Mouse (Mus musculus): ENCODE data around the gene Pold4. TPM values are rescaled to one million over a fixed set of nuclear protein-coding genes. Genes with fewer than 3 reads are reported as not detected.
A peak's percentile ranks its signal among the peaks of the same experiment; 100 is the strongest.

The Pold4 gene
- polyA plus RNA-seq, 1 experiment from 2014 or later: 28.2 TPM

GRCm38 (mm10) chr19:4202149-4202548, 29.6 kb upstream of the Pold4 start:
- Histone ChIP-seq H3K4me1 (ENCODE audit: control insufficient read depth, insufficient read depth, low read length) (peaks cover 17% of the 10 kb centered on the region), H3K9ac (ENCODE audit: low read depth, low read length) (peak overlapping the region; percentile 83), H3K27ac (ENCODE audit: low read depth, low read length) (no peak overlapping the region), H3K36me3 (ENCODE audit: control insufficient read depth, insufficient read depth, low read length) (peaks cover 29% of the 10 kb centered on the region; the same call in 1 of the 2 replicates), H3K9me3 (ENCODE audit: control insufficient read depth, low read length) (no peaks in the 10 kb centered on the region), H3K4me3 (ENCODE audit: low read length) (peak overlapping the region; percentile 71), H3K4me2 (replicated peaks; ENCODE audit: low read depth, low read length) (peak overlapping the region; percentile 82), H3K27me3 (ENCODE audit: control insufficient read depth, insufficient read depth, low read length) (no peaks in the 10 kb centered on the region; the same call in 1 of the 2 replicates)
- WGBS: 29% methylated on average over 7 of the region's 7 CpGs
- no peak for ATAC-seq (ENCODE audit: low FRiP score, low TSS enrichment)

DNA sequence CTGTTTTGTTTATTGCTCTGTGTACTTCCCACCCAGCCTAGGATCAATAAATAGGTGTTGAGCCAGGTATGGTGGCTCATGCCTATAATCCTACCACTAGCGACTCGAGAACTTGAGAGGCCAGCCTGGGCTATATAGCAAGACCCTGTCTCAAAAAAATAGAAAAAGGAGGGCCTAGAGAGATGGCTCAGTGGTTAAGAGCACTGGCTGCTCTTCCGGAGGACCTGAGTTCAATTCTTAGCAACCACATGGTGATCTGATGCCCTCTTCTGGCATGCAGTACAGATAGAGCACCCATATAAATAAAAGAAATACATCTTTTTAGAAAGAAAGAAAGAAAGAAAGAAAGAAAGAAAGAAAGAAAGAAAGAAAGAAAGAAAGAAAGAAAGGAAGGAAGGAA, 28.6 kb upstream of the Pold4 start:
- Histone ChIP-seq H3K4me3 (ENCODE audit: low read length) (no peak overlapping the region), H3K9ac (ENCODE audit: low read depth, low read length) (no peak overlapping the region), H3K27ac (ENCODE audit: low read depth, low read length) (no peak overlapping the region), H3K9me3 (ENCODE audit: control insufficient read depth, low read length) (no peaks in the 10 kb centered on the region), H3K4me2 (replicated peaks; ENCODE audit: low read depth, low read length) (no peak overlapping the region), H3K27me3 (ENCODE audit: control insufficient read depth, insufficient read depth, low read length) (no peaks in the 10 kb centered on the region; the same call in 1 of the 2 replicates), H3K36me3 (ENCODE audit: control insufficient read depth, insufficient read depth, low read length) (peaks cover 19% of the 10 kb centered on the region; the same call in 1 of the 2 replicates), H3K4me1 (ENCODE audit: control insufficient read depth, insufficient read depth, low read length) (peaks cover 17% of the 10 kb centered on the region)
- no peak for ATAC-seq (ENCODE audit: low FRiP score, low TSS enrichment)
- WGBS: 60% methylated on average over 3 of the region's 3 CpGs

GRCm38 (mm10) chr19:4203604-4204326, 27.9 kb upstream of the Pold4 start:
- Histone ChIP-seq H3K9me3 (ENCODE audit: control insufficient read depth, low read length) (no peaks in the 10 kb centered on the region), H3K4me2 (replicated peaks; ENCODE audit: low read depth, low read length) (no peak overlapping the region), H3K4me1 (ENCODE audit: control insufficient read depth, insufficient read depth, low read length) (peaks cover 17% of the 10 kb centered on the region), H3K9ac (ENCODE audit: low read depth, low read length) (no peak overlapping the region), H3K27ac (ENCODE audit: low read depth, low read length) (no peak overlapping the region), H3K27me3 (ENCODE audit: control insufficient read depth, insufficient read depth, low read length) (no peaks in the 10 kb centered on the region; the same call in 1 of the 2 replicates), H3K36me3 (ENCODE audit: control insufficient read depth, insufficient read depth, low read length) (peaks cover 17% of the 10 kb centered on the region; the same call in 1 of the 2 replicates), H3K4me3 (ENCODE audit: low read length) (no peak overlapping the region)
- ATAC-seq (ENCODE audit: low FRiP score, low TSS enrichment): no peak
- 69% methylated on average over 13 of the region's 13 CpGs for WGBS

- Histone ChIP-seq H3K36me3 (ENCODE audit: control insufficient read depth, insufficient read depth, low read length) (peaks cover 7% of the 10 kb centered on the region; the same call in 1 of the 2 replicates), H3K9me3 (ENCODE audit: control insufficient read depth, low read length) (no peaks in the 10 kb centered on the region), H3K27ac (ENCODE audit: low read depth, low read length) (no peak overlapping the region), H3K4me1 (ENCODE audit: control insufficient read depth, insufficient read depth, low read length) (peaks cover 17% of the 10 kb centered on the region), H3K9ac (ENCODE audit: low read depth, low read length) (no peak overlapping the region), H3K4me2 (replicated peaks; ENCODE audit: low read depth, low read length) (no peak overlapping the region), H3K4me3 (ENCODE audit: low read length) (no peak overlapping the region), H3K27me3 (ENCODE audit: control insufficient read depth, insufficient read depth, low read length) (no peaks in the 10 kb centered on the region; the same call in 1 of the 2 replicates)
- 58% methylated on average over 4 of the region's 4 CpGs for WGBS
- ATAC-seq (ENCODE audit: low FRiP score, low TSS enrichment): no peak
Observed at GRCm38 (mm10) chr19:4204889-4205288, 26.8 kb upstream of the Pold4 start.

DNA sequence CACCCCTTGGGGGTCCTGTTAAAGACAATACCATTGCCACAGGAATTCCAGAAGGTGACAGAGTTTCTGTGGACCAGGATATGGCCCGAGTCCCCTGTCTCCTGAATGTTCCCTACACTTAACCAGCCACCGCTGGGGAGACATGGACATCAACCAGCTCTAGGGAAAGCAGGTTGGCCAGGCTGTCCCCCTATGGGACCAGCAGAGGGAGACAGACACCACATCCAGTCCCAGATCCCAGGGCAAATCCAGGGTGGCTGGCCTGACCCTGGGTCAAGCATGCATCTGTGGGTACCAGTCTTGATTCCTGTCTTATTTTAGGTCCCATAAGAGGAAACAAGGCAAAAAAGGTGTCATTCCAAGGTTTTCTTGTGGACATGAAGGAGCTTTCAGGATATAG, 24.7 kb upstream of the Pold4 start:
- no peak overlapping the region for H3K27ac ChIP-seq (ENCODE audit: low read depth, low read length)
- no peaks in the 10 kb centered on the region; the same call in 1 of the 2 replicates for H3K27me3 ChIP-seq (ENCODE audit: control insufficient read depth, insufficient read depth, low read length)
- peak; percentile 52; the same call in 1 of the 2 replicates for ATAC-seq (ENCODE audit: low FRiP score, low TSS enrichment)
- no peaks in the 10 kb centered on the region for H3K9me3 ChIP-seq (ENCODE audit: control insufficient read depth, low read length)
- WGBS: 2% methylated on average over 2 of the region's 2 CpGs
- peaks cover 6% of the 10 kb centered on the region for H3K4me1 ChIP-seq (ENCODE audit: control insufficient read depth, insufficient read depth, low read length)
- H3K4me3 ChIP-seq (ENCODE audit: low read length): no peak overlapping the region
- H3K4me2 ChIP-seq (replicated peaks; ENCODE audit: low read depth, low read length): no peak overlapping the region
- no peak overlapping the region for H3K9ac ChIP-seq (ENCODE audit: low read depth, low read length)
- no peaks in the 10 kb centered on the region for H3K36me3 ChIP-seq (ENCODE audit: control insufficient read depth, insufficient read depth, low read length)

- no peak overlapping the region for H3K4me3 ChIP-seq (ENCODE audit: low read length)
- H3K9me3 ChIP-seq (ENCODE audit: control insufficient read depth, low read length): no peaks in the 10 kb centered on the region
- H3K4me2 ChIP-seq (replicated peaks; ENCODE audit: low read depth, low read length): no peak overlapping the region
- H3K4me1 ChIP-seq (ENCODE audit: control insufficient read depth, insufficient read depth, low read length): peaks cover 16% of the 10 kb centered on the region
- H3K36me3 ChIP-seq (ENCODE audit: control insufficient read depth, insufficient read depth, low read length): no peaks in the 10 kb centered on the region
- WGBS: 76% methylated on average over 5 of the region's 5 CpGs
- no peak for ATAC-seq (ENCODE audit: low FRiP score, low TSS enrichment)
- H3K27me3 ChIP-seq (ENCODE audit: control insufficient read depth, insufficient read depth, low read length): no peaks in the 10 kb centered on the region; the same call in 1 of the 2 replicates
- H3K27ac ChIP-seq (ENCODE audit: low read depth, low read length): no peak overlapping the region
- H3K9ac ChIP-seq (ENCODE audit: low read depth, low read length): no peak overlapping the region
Observed at GRCm38 (mm10) chr19:4208563-4208962, 23.1 kb upstream of the Pold4 start.

DNA sequence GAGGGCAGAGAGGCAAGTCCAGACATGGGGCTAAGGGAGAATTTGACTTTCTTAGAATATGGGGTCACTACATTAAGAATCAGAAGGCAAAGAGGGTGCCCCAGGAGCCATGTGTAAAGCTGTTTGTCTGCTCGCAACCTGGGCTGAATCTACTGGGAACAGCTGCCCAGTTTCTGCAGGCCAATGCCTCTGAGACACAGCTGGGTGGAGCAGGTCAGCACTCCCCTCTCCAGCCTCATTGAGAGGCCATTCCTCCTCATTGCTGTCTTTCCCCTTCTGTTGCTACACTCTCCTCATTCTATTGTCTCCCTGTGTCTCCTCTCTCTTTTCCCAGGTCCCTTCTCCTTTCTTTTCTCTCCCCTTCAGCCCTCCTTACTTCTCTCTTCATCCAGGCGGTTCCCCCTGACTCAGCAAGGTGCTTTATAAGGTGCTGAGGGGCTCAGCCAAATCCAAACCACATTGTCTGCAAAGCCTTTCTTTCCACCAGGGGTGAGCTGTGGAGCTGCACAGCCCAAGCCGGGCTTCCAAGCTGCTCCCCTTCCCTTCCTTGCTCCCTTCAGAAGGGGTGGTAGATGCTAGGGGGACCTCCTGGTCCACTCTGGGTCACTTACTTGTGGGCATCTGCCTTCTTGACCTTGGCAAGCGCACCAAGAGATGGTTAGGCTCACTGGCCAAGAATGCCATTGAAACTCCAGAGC, 19.7 kb upstream of the Pold4 start:
- H3K4me1 ChIP-seq (ENCODE audit: control insufficient read depth, insufficient read depth, low read length): peaks cover 43% of the 10 kb centered on the region
- no peaks in the 10 kb centered on the region for H3K36me3 ChIP-seq (ENCODE audit: control insufficient read depth, insufficient read depth, low read length)
- H3K27ac ChIP-seq (ENCODE audit: low read depth, low read length): no peak overlapping the region
- H3K9ac ChIP-seq (ENCODE audit: low read depth, low read length): no peak overlapping the region
- no peaks in the 10 kb centered on the region for H3K9me3 ChIP-seq (ENCODE audit: control insufficient read depth, low read length)
- WGBS: 45% methylated on average over 4 of the region's 4 CpGs
- no peaks in the 10 kb centered on the region for H3K27me3 ChIP-seq (ENCODE audit: control insufficient read depth, insufficient read depth, low read length)
- ATAC-seq (ENCODE audit: low FRiP score, low TSS enrichment): no peak
- H3K4me2 ChIP-seq (replicated peaks; ENCODE audit: low read depth, low read length): no peak overlapping the region
- no peak overlapping the region for H3K4me3 ChIP-seq (ENCODE audit: low read length)

GRCm38 (mm10) chr19:4213524-4213974, 18.1 kb upstream of the Pold4 start:
- WGBS: 10% methylated on average over 9 of the region's 9 CpGs
- Histone ChIP-seq H3K9me3 (ENCODE audit: control insufficient read depth, low read length) (no peaks in the 10 kb centered on the region), H3K36me3 (ENCODE audit: control insufficient read depth, insufficient read depth, low read length) (no peaks in the 10 kb centered on the region), H3K27ac (ENCODE audit: low read depth, low read length) (peak overlapping the region; percentile 97), H3K9ac (ENCODE audit: low read depth, low read length) (peak overlapping the region; percentile 90; the same call in 1 of the 2 replicates), H3K27me3 (ENCODE audit: control insufficient read depth, insufficient read depth, low read length) (no peaks in the 10 kb centered on the region), H3K4me2 (replicated peaks; ENCODE audit: low read depth, low read length) (peak overlapping the region; percentile 93), H3K4me3 (ENCODE audit: low read length) (peak overlapping the region; percentile 84), H3K4me1 (ENCODE audit: control insufficient read depth, insufficient read depth, low read length) (peaks cover 49% of the 10 kb centered on the region)
- 0 out of 2 replicates have a peak, but pooled peaks have one; percentile 3 for ATAC-seq (ENCODE audit: low FRiP score, low TSS enrichment)
